Comparison of ENCODE assay signal across 8 mouse cellular contexts in the genomic region with DNA sequence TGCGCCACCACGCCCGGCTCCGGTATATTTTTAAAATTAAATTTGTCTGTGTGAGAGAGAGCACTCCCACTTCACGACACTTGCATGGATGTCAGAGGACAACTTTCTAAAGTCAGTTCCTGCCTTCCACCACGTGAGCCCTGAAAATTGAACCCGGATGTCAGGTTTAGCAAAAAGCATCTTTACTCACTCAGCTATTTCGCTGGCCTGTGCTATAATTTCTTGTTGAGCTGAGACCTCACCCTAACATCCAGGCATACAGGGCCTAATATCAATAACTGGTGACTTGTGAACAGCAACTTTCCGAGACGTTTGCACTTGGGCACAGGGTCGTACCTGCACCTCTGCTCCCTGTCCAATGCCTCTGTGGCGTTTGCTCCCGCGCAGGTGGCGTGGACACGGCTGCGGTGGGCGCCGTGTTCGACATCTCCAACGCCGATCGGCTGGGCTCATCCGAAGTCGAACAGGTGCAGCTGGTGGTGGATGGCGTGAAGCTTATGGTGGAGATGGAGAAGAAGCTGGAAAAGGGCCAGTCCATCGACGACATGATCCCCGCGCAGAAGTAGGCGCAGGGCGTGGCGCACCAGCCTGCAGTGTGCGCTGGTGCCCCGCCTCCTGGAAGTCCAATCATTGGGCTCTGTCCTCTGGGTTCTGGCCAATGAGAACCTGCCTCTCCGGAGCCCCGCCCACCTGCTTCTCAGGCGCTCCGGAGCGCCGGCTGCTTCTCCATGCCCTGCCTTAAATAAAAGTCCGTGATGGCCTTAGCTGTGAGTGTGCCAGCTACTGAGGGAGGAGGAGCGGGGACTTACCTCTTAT. TPM values are rescaled to one million over a fixed set of nuclear protein-coding genes. Genes with fewer than 3 reads are reported as not detected.
A peak's percentile ranks its signal among the peaks of the same experiment; 100 is the strongest.
DNase-seq lines count a peak whose midpoint lies in the region; ATAC-seq and TF ChIP-seq lines count a peak whose summit lies in the region.

No protein-coding gene starts in this region.

- peak overlapping the region; percentile 13; the same call in 1 of the 2 replicates for H3K4me3 ChIP-seq in intestine, postnatal 0 days (ENCODE audit: low read depth, low read length)
- peak overlapping the region; percentile 32 for H3K4me3 ChIP-seq in midbrain, embryonic 11.5 days (ENCODE audit: low read depth, low read length)

- H3K36me3 ChIP-seq in intestine, postnatal 0 days (ENCODE audit: control insufficient read depth, insufficient read depth) = peaks cover 8% of the 10 kb centered on the region; the same call in 1 of the 2 replicates
- H3K36me3 ChIP-seq in midbrain, embryonic 11.5 days (ENCODE audit: control insufficient read depth, insufficient read depth, low read length) = peaks cover 5% of the 10 kb centered on the region

- TF ChIP-seq CTCF in intestine, postnatal 0 days (IDR thresholded peaks at IDR 0.05; ENCODE audit: low read depth) = no peak

- H3K4me2 ChIP-seq in intestine, postnatal 0 days (replicated peaks; ENCODE audit: low read depth) = peak overlapping the region; percentile 64
- peak overlapping the region; percentile 46 for H3K4me2 ChIP-seq in midbrain, embryonic 11.5 days

- no peaks in the 10 kb centered on the region for H3K4me1 ChIP-seq in intestine, postnatal 0 days (replicated peaks; ENCODE audit: control insufficient read depth, insufficient read depth, low read length)
- 0 out of 2 replicates have a peak, but pooled peaks cover 3% of the 10 kb centered on the region for H3K4me1 ChIP-seq in midbrain, embryonic 11.5 days (ENCODE audit: control insufficient read depth, insufficient read depth, low read length)

- no peak overlapping the region for H3K27ac ChIP-seq in intestine, postnatal 0 days (ENCODE audit: low read depth, low read length)
- no peak overlapping the region for H3K27ac ChIP-seq in midbrain, embryonic 11.5 days (ENCODE audit: low read depth, low read length)

- no peak overlapping the region for H3K9ac ChIP-seq in intestine, postnatal 0 days (ENCODE audit: low read depth, low read length)
- H3K9ac ChIP-seq in midbrain, embryonic 11.5 days (ENCODE audit: low read length) = no peak overlapping the region

- intact Hi-C loops in gastrocnemius, postnatal 36 days (cut with DNase I) = no loop called here
- intact Hi-C loops in left cerebral cortex, postnatal 36 days (cut with DNase I) = no loop called here

- ATAC-seq in intestine, postnatal 0 days = peak; percentile 91
- ATAC-seq in midbrain, embryonic 11.5 days (ENCODE audit: low FRiP score) = peak; percentile 98

- 11% methylated on average over 43 of the region's 43 CpGs for WGBS in intestine, postnatal 0 days
- 14% methylated on average over 43 of the region's 43 CpGs for WGBS in midbrain, embryonic 11.5 days

- DNase-seq in adrenal gland, postnatal 10 days = peak; percentile 93
- peak; percentile 82 for DNase-seq in embryo, embryonic 9.5 days (ENCODE audit: extremely low spot score)
- peak; percentile 64 to 75 for DNase-seq in gastrocnemius, postnatal 36 days
- DNase-seq in left cerebral cortex, postnatal 36 days (ENCODE audit: low spot score in 2 of 2) = peak; percentile 86 to 87
- DNase-seq in midbrain, embryonic 11.5 days (ENCODE audit: low spot score, missing footprints) = peak; percentile 94
- DNase-seq in right cerebral cortex, postnatal 4 days = peak; percentile 83
- DNase-seq in yolk sac, embryonic 10.5 days (ENCODE audit: low spot score) = peak; percentile 82

- H3K9me3 ChIP-seq in intestine, postnatal 0 days (ENCODE audit: control insufficient read depth) = no peaks in the 10 kb centered on the region
- no peaks in the 10 kb centered on the region for H3K9me3 ChIP-seq in midbrain, embryonic 11.5 days (ENCODE audit: control insufficient read depth, low read length)

- peaks cover 20% of the 10 kb centered on the region; the same call in 1 of the 2 replicates for H3K27me3 ChIP-seq in intestine, postnatal 0 days (replicated peaks; ENCODE audit: control insufficient read depth, insufficient read depth, low read length)
- peaks cover 22% of the 10 kb centered on the region for H3K27me3 ChIP-seq in midbrain, embryonic 11.5 days (ENCODE audit: control insufficient read depth, insufficient read depth, low read length)

RNA-seq across cellular contexts. Expression of a gene that starts 16.5 kb away (rescaled TPM):
- 100 to 1,000 TPM; 346 to 973 TPM for total RNA-seq in adrenal gland, postnatal 10 days (2021)
- total RNA-seq in gastrocnemius, postnatal 36 days (2021) = over 10,000 TPM; 41,999 to 48,159 TPM
- polyA plus RNA-seq in intestine, postnatal 0 days (2015; fragmentation: Nextera tagmentation; extraction: Ambion mirVana) = 25.2 and 26.2 TPM in 2 replicates
- under 1 TPM; 0.35 to 0.41 TPM for total RNA-seq in left cerebral cortex, postnatal 36 days (2021)
- polyA plus RNA-seq in midbrain, embryonic 11.5 days (2014; fragmentation: Nextera tagmentation; extraction: Ambion mirVana) = not detected in 2 replicates

RNA-seq across cellular contexts. Expression of a gene that starts 17.1 kb away (rescaled TPM):
- 1 to 10 TPM; 1.4 to 1.7 TPM for total RNA-seq in adrenal gland, postnatal 10 days (2021)
- total RNA-seq in gastrocnemius, postnatal 36 days (2021) = under 1 TPM; 0.25 to 0.38 TPM
- 1.6 TPM in 2 replicates for polyA plus RNA-seq in intestine, postnatal 0 days (2015; fragmentation: Nextera tagmentation; extraction: Ambion mirVana)
- total RNA-seq in left cerebral cortex, postnatal 36 days (2021) = 1 to 10 TPM; 2.6 to 3.3 TPM
- polyA plus RNA-seq in midbrain, embryonic 11.5 days (2014; fragmentation: Nextera tagmentation; extraction: Ambion mirVana) = 0.37 and 1.4 TPM in 2 replicates

RNA-seq across cellular contexts. Expression of a gene that starts 37.6 kb away (rescaled TPM):
- 10 to 100 TPM; 35.0 to 37.1 TPM for total RNA-seq in adrenal gland, postnatal 10 days (2021)
- total RNA-seq in gastrocnemius, postnatal 36 days (2021) = 10 to 100 TPM; 14.9 to 15.5 TPM
- 4.2 and 4.7 TPM in 2 replicates for polyA plus RNA-seq in intestine, postnatal 0 days (2015; fragmentation: Nextera tagmentation; extraction: Ambion mirVana)
- 10 to 100 TPM; 76.8 to 77.7 TPM for total RNA-seq in left cerebral cortex, postnatal 36 days (2021)
- polyA plus RNA-seq in midbrain, embryonic 11.5 days (2014; fragmentation: Nextera tagmentation; extraction: Ambion mirVana) = 8.9 and 10.7 TPM in 2 replicates

RNA-seq across cellular contexts. Expression of a gene that starts 39.2 kb away (rescaled TPM):
- total RNA-seq in adrenal gland, postnatal 10 days (2021) = 10 to 100 TPM; 18.8 to 29.0 TPM
- 1 to 10 TPM; 8.5 to 9.8 TPM for total RNA-seq in gastrocnemius, postnatal 36 days (2021)
- 6.2 and 8.7 TPM in 2 replicates for polyA plus RNA-seq in intestine, postnatal 0 days (2015; fragmentation: Nextera tagmentation; extraction: Ambion mirVana)
- 10 to 100 TPM; 26.1 to 40.0 TPM for total RNA-seq in left cerebral cortex, postnatal 36 days (2021)
- 10.3 and 10.9 TPM in 2 replicates for polyA plus RNA-seq in midbrain, embryonic 11.5 days (2014; fragmentation: Nextera tagmentation; extraction: Ambion mirVana)

RNA-seq across cellular contexts. Expression of a gene that starts 42.1 kb away (rescaled TPM):
- total RNA-seq in adrenal gland, postnatal 10 days (2021) = 10 to 100 TPM; 17.4 to 17.9 TPM
- total RNA-seq in gastrocnemius, postnatal 36 days (2021) = under 1 TPM; 0.51 to 0.72 TPM
- polyA plus RNA-seq in intestine, postnatal 0 days (2015; fragmentation: Nextera tagmentation; extraction: Ambion mirVana) = 1.1 and 1.9 TPM in 2 replicates
- total RNA-seq in left cerebral cortex, postnatal 36 days (2021) = under 1 TPM; 0.23 to 0.52 TPM
- polyA plus RNA-seq in midbrain, embryonic 11.5 days (2014; fragmentation: Nextera tagmentation; extraction: Ambion mirVana) = 0.77 and 1.1 TPM in 2 replicates

Comparison
In these comparisons a context has a peak if more than half of its experiments do, and no peak if none do; other contexts are left out.
1. RNA of a gene that starts 16.5 kb away (total RNA-seq): 41,999 to 48,159 TPM in gastrocnemius, postnatal 36 days and 346 to 973 TPM in adrenal gland, postnatal 10 days; 0.35 to 0.41 TPM in left cerebral cortex, postnatal 36 days; every median in the first group is over 100 times any median in the second.
2. Peak in every context shown above with its lines, with median percentiles within 50 percentile points of each other: DNase-seq.